Mouse (Mus musculus): ENCODE results near the gene Nupl1.

Gene Nupl1

DNA sequence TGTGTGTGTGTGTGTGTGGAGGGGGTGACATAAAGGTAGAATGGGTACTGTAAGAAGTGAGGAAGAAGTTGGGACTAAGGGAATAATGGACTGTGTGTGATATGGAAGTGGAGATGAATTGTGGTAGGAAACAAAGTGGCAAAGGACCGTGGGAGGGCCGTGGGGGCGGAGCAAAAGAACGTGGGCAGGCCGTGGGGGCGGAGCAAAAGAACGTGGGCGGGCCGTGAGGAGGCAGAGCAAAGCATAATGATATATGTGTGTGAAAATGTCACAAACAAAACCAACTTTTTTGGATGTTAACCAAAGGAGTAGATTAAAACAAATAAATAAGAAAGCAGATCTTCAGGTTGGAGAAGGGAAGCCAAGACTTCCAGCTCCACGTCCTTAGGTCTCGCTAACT lies 98.9 kb downstream of the Nupl1 start:
- no peak for DNase-seq (ENCODE audit: low read depth)

GRCm38 (mm10) chr14:60148893-60149292 lies 102.3 kb downstream of the Nupl1 start:
- DNase-seq (ENCODE audit: low read depth): no peak

DNA sequence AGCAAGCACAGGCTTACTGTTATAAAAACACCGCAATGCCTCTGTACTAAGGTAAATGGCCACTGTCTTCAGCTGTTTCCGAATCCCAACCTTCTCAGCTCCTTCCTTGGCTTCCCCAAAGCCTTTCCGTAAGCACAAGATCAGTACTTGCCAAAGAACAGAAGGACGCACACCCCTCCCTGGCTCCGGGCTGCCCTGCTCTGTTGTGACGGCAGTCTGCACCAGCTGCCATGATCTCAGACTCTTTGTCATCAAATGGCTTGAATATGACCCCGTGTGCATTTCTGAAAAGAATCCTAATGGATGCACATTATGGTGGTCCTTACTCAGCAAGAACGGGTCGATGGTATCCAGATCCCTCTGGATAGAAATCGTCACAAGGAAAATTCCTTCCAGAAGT lies 108.0 kb downstream of the Nupl1 start:
- no peak for DNase-seq (ENCODE audit: low read depth)

DNA sequence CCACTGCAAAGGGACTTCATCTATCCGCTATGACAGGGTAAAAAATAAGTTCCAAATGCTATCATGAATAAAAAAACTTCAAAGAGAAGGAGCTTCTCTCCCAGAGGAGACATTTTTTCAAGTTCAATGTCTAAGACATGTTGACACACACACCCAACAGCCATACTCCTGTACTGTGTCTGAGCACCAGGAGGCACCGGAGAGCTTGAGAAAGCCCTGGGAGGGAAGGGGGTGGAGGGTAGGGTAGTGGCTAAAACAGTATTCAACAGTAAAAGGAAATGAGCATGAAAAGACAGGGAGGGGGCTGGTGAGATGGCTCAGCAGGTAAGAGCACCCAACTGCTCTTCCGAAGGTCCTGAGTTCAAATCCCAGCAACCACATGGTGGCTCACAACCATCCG lies 112.9 kb downstream of the Nupl1 start:
- DNase-seq (ENCODE audit: low read depth): peak; percentile 67

- no peak for DNase-seq (ENCODE audit: low read depth)
Measured at GRCm38 (mm10) chr14:60137812-60138211, 113.4 kb downstream of the Nupl1 start.

DNA sequence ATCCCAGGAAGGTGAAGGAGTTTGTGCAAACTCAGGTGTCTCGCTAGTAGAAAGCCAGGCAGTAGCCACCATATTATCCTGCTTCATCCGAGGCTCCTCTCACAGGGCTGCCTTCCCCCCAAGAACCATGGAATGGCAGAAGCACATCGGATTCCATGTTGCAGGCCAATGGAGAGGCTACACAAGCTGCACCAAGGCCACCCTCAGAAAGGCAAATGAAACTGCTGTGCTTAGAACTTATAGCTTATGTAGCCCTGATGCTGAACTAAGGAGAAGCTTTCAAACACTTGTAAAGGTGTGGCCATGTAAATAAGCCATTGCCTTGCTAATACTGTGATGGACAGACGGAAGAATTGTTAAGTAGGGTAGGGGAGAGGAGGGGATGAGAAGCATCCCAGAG lies 115.4 kb downstream of the Nupl1 start:
- no peak for DNase-seq (ENCODE audit: low read depth)

DNA sequence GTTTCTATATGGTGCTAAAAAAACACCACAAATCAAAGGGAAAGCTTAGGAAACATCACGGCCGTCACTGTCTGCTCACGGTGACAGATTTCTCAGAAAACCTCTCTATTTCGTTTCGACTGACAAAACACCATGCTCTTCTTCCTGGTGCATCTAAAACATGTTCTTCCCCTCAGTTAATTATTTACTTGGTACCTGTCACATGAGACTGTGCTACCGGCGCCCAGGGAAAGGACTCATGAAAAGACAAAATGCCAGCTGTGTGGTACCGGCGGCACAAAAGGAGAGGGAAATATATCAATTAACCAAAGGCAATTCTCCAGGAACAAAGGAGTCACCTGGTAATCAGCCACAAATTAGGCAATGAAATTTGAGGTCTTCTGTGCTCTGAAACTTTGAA lies 116.5 kb downstream of the Nupl1 start:
- DNase-seq (ENCODE audit: low read depth): no peak
